Mouse (Mus musculus) 3T3-L1 (cell line): ENCODE measurements at regions not wholly inside any gene's neighbourhood (a gene's known extent, or its start where the extent isn't known, plus 50 kb on each side); places are given as distances from the start of the nearest gene placed in this dataset.

Experiments
- DNase-seq: peaks from one replicate; pipeline ENCODE4 v3.0.0-alpha.2; 2015; ENCODE audit warnings: low read depth, low spot score

DNA sequence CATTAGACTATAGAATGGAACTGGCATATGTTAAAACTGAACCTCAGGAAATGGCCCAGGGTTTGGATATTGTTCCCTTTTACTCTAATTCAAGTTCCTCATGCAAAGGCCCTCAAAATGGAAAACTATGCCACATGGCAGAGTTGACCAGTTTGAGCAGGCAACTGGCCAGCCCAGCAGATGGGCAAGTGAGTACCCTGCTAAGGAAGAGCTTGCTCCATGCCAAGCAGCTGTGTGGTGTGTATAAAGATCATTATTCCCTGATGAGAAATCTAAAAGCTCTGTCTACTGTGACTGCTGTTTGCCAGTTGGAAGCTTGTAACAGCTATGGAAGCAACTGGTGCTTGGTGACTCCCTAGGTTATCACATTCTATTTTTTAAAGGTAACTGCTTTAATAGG, 453.4 kb upstream of the Foxg1 start:
- DNase-seq, result no peak

GRCm38 (mm10) chr12:48946505-48946904, 436.0 kb upstream of the Foxg1 start:
- peak; percentile 1 for DNase-seq

DNA sequence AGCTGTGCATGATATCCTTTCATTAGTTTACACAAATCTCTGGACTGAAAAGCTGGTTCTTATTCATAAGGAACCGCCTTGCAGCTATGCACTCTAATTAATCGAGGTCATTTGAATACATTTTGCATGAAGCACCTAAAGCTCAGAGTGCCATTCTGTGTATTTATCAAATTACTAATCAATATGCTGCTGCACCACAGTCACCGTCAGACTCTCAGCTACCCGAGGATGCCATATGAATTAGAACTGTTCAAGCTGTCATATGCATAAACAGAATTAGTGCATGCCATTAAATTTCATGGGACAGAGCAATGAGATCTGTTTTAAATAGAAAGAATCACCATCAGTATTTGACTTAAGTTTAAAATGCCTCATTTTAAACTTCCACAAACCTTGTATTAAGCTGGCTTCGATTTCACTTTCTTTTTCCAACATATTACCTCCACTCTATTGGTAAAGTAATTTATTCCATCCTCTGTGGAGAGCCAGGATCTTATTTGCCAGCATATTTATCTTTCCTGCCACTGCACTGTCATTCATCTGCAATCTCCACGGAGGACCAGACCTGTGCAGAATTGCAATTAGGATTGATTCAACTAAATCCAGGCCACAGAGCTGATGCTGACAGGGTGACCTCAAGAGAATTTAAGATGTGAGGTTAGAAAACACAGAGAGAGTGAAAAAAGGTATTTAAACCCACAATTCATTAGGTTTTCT, 423.0 kb upstream of the Foxg1 start:
- no peak for DNase-seq

GRCm38 (mm10) chr12:48960056-48960455, 422.4 kb upstream of the Foxg1 start:
- DNase-seq, result no peak

- DNase-seq, result no peak
Observed at GRCm38 (mm10) chr12:48963451-48963850, 419.0 kb upstream of the Foxg1 start.
